Mouse (Mus musculus): ENCODE data around the gene Kir3dl2.

GRCm38 (mm10) chrX:136590199-136590896 is 46.5 kb upstream of the Kir3dl2 start, which contains the start of gene Tceal3:
- TF ChIP-seq EP300 (IDR thresholded peaks at IDR 0.05; ENCODE audit: low read depth) (no peak), CTCF (IDR thresholded peaks at IDR 0.05; ENCODE audit: low read depth) (no peak)
